Mouse (Mus musculus): ENCODE results near the gene 4930558K02Rik.

The 4930558K02Rik gene

DNA sequence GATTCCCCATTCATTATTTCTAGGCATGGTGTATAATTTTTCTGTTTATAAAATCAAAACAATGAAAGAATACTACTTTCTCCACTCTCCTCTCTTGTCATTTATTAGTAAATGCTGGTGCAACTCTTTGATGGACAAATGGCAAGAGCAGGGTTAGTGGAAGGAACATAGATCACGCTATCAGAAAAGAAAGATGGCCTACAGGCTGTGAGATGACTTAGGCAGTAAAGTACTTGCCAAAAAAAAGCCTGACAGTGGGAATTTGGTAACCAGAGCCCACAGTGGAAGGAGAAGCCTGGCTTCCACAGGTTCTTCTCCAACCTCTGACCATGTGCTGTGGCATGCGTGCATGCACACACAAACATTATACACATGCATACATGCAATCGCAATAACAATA lies 84.4 kb downstream of the 4930558K02Rik start:
- DNase-seq, result no peak

DNA sequence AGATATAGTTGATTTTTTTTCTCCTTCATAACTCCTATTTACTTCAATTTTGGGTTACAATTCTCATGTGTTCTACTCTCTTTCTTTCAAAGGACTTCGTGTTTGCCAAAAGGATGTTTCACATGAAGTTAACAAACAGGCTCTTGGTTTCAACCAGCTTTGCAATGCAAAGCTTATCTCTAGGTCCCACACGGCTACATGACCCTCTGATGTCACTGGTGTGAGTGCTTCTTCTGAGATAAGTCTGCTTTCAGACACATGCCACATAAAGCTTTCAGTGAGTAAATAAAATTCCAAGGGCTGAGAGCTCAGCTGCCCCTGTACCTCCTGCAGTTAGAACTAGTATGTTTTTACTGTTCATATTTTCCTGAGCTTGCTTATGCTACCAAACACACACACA lies 84.9 kb downstream of the 4930558K02Rik start:
- no peak for DNase-seq

- DNase-seq, result no peak
Observed at GRCm38 (mm10) chr1:161894126-161894525, 85.3 kb downstream of the 4930558K02Rik start.
